Mouse (Mus musculus): Measurements from ENCODE around the gene Aamp. TPM values are rescaled to one million over a fixed set of nuclear protein-coding genes. Genes with fewer than 3 reads are reported as not detected.

Aamp gene
- polyA plus RNA-seq, 1 experiment from 2014 or later = 231 TPM

Other genes starting within 250 kb of the Aamp start
- 7.7 and 9.4 TPM in 2 replicates for gene Tns1, start 160.3 kb downstream of the Aamp start, polyA plus RNA-seq (2014; fragmentation: Nextera tagmentation; extraction: Ambion mirVana)
- 0.24 and 0.27 TPM in 2 replicates for gene Rufy4, start 159.2 kb downstream of the Aamp start, polyA plus RNA-seq (2014; fragmentation: Nextera tagmentation; extraction: Ambion mirVana)
- gene Cxcr2, start 130.7 kb downstream of the Aamp start, polyA plus RNA-seq (2014; fragmentation: Nextera tagmentation; extraction: Ambion mirVana) = 0.06 and 0.08 TPM in 2 replicates
- not detected in 2 replicates for gene Cxcr1, start 90.1 kb downstream of the Aamp start, polyA plus RNA-seq (2014; fragmentation: Nextera tagmentation; extraction: Ambion mirVana)
- 341 and 351 TPM in 2 replicates for gene Arpc2, start 48.7 kb downstream of the Aamp start, polyA plus RNA-seq (2014; fragmentation: Nextera tagmentation; extraction: Ambion mirVana)
- 0.17 TPM in 1 of 2 replicates, not detected in the other for gene Gpbar1, start 6.2 kb downstream of the Aamp start, polyA plus RNA-seq (2014; fragmentation: Nextera tagmentation; extraction: Ambion mirVana)
- 108 and 114 TPM in 2 replicates for gene Pnkd, start 192 bp upstream of the Aamp start, polyA plus RNA-seq (2014; fragmentation: Nextera tagmentation; extraction: Ambion mirVana)
- 3.7 and 4.9 TPM in 2 replicates for gene Tmbim1, start 20.9 kb upstream of the Aamp start, polyA plus RNA-seq (2014; fragmentation: Nextera tagmentation; extraction: Ambion mirVana)
- 0.50 and 0.93 TPM in 2 replicates for gene Catip, start 77.4 kb upstream of the Aamp start, polyA plus RNA-seq (2014; fragmentation: Nextera tagmentation; extraction: Ambion mirVana)
- gene Slc11a1, start 90.5 kb upstream of the Aamp start, polyA plus RNA-seq (2014; fragmentation: Nextera tagmentation; extraction: Ambion mirVana) = 1.9 and 2.4 TPM in 2 replicates
- 19.9 and 22.3 TPM in 2 replicates for gene Ctdsp1, start 106.8 kb upstream of the Aamp start, polyA plus RNA-seq (2014; fragmentation: Nextera tagmentation; extraction: Ambion mirVana)
- gene Vil1, start 124.6 kb upstream of the Aamp start, polyA plus RNA-seq (2014; fragmentation: Nextera tagmentation; extraction: Ambion mirVana) = 0.14 and 0.33 TPM in 2 replicates
- gene Cnot9, start 221.3 kb upstream of the Aamp start, polyA plus RNA-seq (2014; fragmentation: Nextera tagmentation; extraction: Ambion mirVana) = 63.2 and 66.1 TPM in 2 replicates

Measured in forebrain, embryonic 14.5 days (tissue).